Mouse (Mus musculus) heart, embryonic 15.5 days (tissue): ENCODE measurements around the gene C4b. TPM values are rescaled to one million over a fixed set of nuclear protein-coding genes. Genes with fewer than 3 reads are reported as not detected.
"Not testable (repeated sequence)": the region's sequence is repeated elsewhere in the genome, so short reads cannot be mapped to it uniquely, and the experiment has no call there.

Experiments
- ATAC-seq: fragments of 200-750 bp; cut with Nextera tagmentation; replicated peaks from 2 replicates; pipeline ENCODE4 v1.8.0; 2017; ENCODE audit warnings: low read depth, moderate TSS enrichment; ENCODE audit not compliant: insufficient number of reproducible peaks, insufficient read depth, low FRiP score
- H3K27ac ChIP-seq: fragments of 300-500 bp; sonication (generic); 2 replicates; pipeline ENCODE4 v1.5.1; 2015; ENCODE audit warnings: mild to moderate bottlenecking, inconsistent platforms
- H3K27me3 ChIP-seq: fragments of 300-500 bp; sonication (generic); 2 replicates; pipeline ENCODE4 v1.6.1; 2015; ENCODE audit warnings: inconsistent platforms
- H3K36me3 ChIP-seq: fragments of 300-500 bp; sonication (generic); 2 replicates; pipeline ENCODE4 v1.6.1; 2015; ENCODE audit warnings: mild to moderate bottlenecking, inconsistent platforms
- H3K4me1 ChIP-seq: fragments of 300-500 bp; sonication (generic); replicated peaks from 2 replicates; pipeline ENCODE4 v1.6.1; 2015; ENCODE audit warnings: inconsistent platforms
- H3K4me2 ChIP-seq: fragments of 300-500 bp; sonication (generic); 2 replicates; pipeline ENCODE4 v1.6.1; 2015; ENCODE audit warnings: inconsistent platforms, mild to moderate bottlenecking, moderate library complexity
- H3K4me3 ChIP-seq: fragments of 300-500 bp; sonication (generic); 2 replicates; pipeline ENCODE4 v1.5.1; 2015; ENCODE audit warnings: mild to moderate bottlenecking, inconsistent platforms
- H3K9ac ChIP-seq: fragments of 300-500 bp; sonication (generic); 2 replicates; pipeline ENCODE4 v1.6.1; 2015; ENCODE audit warnings: mild to moderate bottlenecking, inconsistent platforms
- H3K9me3 ChIP-seq: fragments of 300-500 bp; sonication (generic); replicated peaks from 2 replicates; pipeline ENCODE4 v1.6.1; 2016; ENCODE audit warnings: inconsistent platforms
- WGBS: fragments of 180-500 bp; shearing (Covaris S2); methylation state at CpG from one replicate; pipeline ENCODE4 v1.1.7; 2015; ENCODE audit warnings: mixed read lengths; 5-methylcytosine and 5-hydroxymethylcytosine counted together
- polyA plus RNA-seq: library from polyadenylated mRNA; unstranded; fragments of >200 nt; fragmentation: Nextera tagmentation; extraction: Ambion mirVana; gene quantifications from 2 replicates; pipeline ENCODE4 v1.2.1, GENCODE M21; 2015

C4b gene
- polyA plus RNA-seq, 1 experiment from 2014 or later, result 0.53 TPM

- no peak overlapping the region for H3K27ac ChIP-seq
- H3K4me1 ChIP-seq, result no peaks in the 10 kb centered on the region
- H3K9me3 ChIP-seq, result no peaks in the 10 kb centered on the region; the same call in 1 of the 2 replicates
- H3K4me2 ChIP-seq, result no peak overlapping the region
- H3K27me3 ChIP-seq, result no peaks in the 10 kb centered on the region
- H3K4me3 ChIP-seq, result no peak overlapping the region
- H3K9ac ChIP-seq, result no peak overlapping the region
- 78% methylated on average over 2 of the region's 2 CpGs for WGBS
- no peaks in the 10 kb centered on the region for H3K36me3 ChIP-seq
- ATAC-seq, result no peak
Observed at GRCm38 (mm10) chr17:34727887-34728286, 15.8 kb downstream of the C4b start.

- no peak overlapping the region for H3K4me3 ChIP-seq
- H3K9ac ChIP-seq, result no peak overlapping the region
- no peak for ATAC-seq
- no peak overlapping the region for H3K27ac ChIP-seq
- WGBS, result 73% methylated on average over 4 of the region's 4 CpGs
- no peaks in the 10 kb centered on the region for H3K4me1 ChIP-seq
- H3K9me3 ChIP-seq, result no peaks in the 10 kb centered on the region; the same call in 1 of the 2 replicates
- H3K4me2 ChIP-seq, result no peak overlapping the region
- no peaks in the 10 kb centered on the region for H3K27me3 ChIP-seq
- H3K36me3 ChIP-seq, result no peaks in the 10 kb centered on the region
Observed at GRCm38 (mm10) chr17:34723066-34723465, 20.6 kb downstream of the C4b start.

GRCm38 (mm10) chr17:34722238-34722637, 21.4 kb downstream of the C4b start:
- not testable (repeated sequence) for H3K27ac ChIP-seq, H3K4me1 ChIP-seq, ATAC-seq, H3K9me3 ChIP-seq, H3K4me3 ChIP-seq, H3K9ac ChIP-seq, H3K4me2 ChIP-seq, H3K27me3 ChIP-seq, H3K36me3 ChIP-seq
- WGBS, result 83% methylated on average over 4 of the region's 4 CpGs

GRCm38 (mm10) chr17:34719886-34720285, 23.8 kb downstream of the C4b start:
- H3K4me3 ChIP-seq, H3K9me3 ChIP-seq, H3K36me3 ChIP-seq, H3K4me2 ChIP-seq, H3K27me3 ChIP-seq, ATAC-seq, H3K27ac ChIP-seq, H3K9ac ChIP-seq, H3K4me1 ChIP-seq: not testable (repeated sequence)
- WGBS, result 70% methylated on average over 8 of the region's 8 CpGs

- H3K9me3 ChIP-seq, result no peaks in the 10 kb centered on the region
- ATAC-seq, result no peak
- 85% methylated on average over 11 of the region's 11 CpGs for WGBS
- no peaks in the 10 kb centered on the region for H3K4me1 ChIP-seq
- H3K27me3 ChIP-seq, result peaks cover 7% of the 10 kb centered on the region; the same call in 1 of the 2 replicates
- no peak overlapping the region for H3K4me2 ChIP-seq
- H3K4me3 ChIP-seq, result no peak overlapping the region
- H3K27ac ChIP-seq, result no peak overlapping the region
- H3K36me3 ChIP-seq, result no peaks in the 10 kb centered on the region
- no peak overlapping the region for H3K9ac ChIP-seq
Observed at GRCm38 (mm10) chr17:34717401-34717800, 26.3 kb downstream of the C4b start.

GRCm38 (mm10) chr17:34716247-34716646, 27.4 kb downstream of the C4b start:
- WGBS, result 79% methylated on average over 15 of the region's 15 CpGs
- no peak overlapping the region for H3K4me3 ChIP-seq
- no peak for ATAC-seq
- H3K27me3 ChIP-seq, result peaks cover 7% of the 10 kb centered on the region; the same call in 1 of the 2 replicates
- H3K36me3 ChIP-seq, result no peaks in the 10 kb centered on the region
- H3K9me3 ChIP-seq, result no peaks in the 10 kb centered on the region
- no peak overlapping the region for H3K4me2 ChIP-seq
- H3K9ac ChIP-seq, result no peak overlapping the region
- H3K4me1 ChIP-seq, result no peaks in the 10 kb centered on the region
- H3K27ac ChIP-seq, result no peak overlapping the region

GRCm38 (mm10) chr17:34715451-34715850, 28.2 kb downstream of the C4b start:
- not testable (repeated sequence) for ATAC-seq, H3K4me3 ChIP-seq, H3K4me2 ChIP-seq, H3K9me3 ChIP-seq, H3K9ac ChIP-seq, H3K27ac ChIP-seq, H3K27me3 ChIP-seq, H3K4me1 ChIP-seq, H3K36me3 ChIP-seq
- WGBS, result 77% methylated on average over 6 of the region's 7 CpGs

GRCm38 (mm10) chr17:34714908-34715445, 28.7 kb downstream of the C4b start:
- H3K9ac ChIP-seq, H3K36me3 ChIP-seq, H3K4me3 ChIP-seq, ATAC-seq, H3K27me3 ChIP-seq, H3K27ac ChIP-seq, H3K4me2 ChIP-seq, H3K4me1 ChIP-seq, H3K9me3 ChIP-seq: not testable (repeated sequence)
- WGBS, result 58% methylated on average over 5 of the region's 5 CpGs

- WGBS, result 63% methylated on average over 9 of the region's 9 CpGs
- H3K27me3 ChIP-seq, H3K9me3 ChIP-seq, H3K4me2 ChIP-seq, H3K4me1 ChIP-seq, H3K4me3 ChIP-seq, H3K27ac ChIP-seq, H3K36me3 ChIP-seq, H3K9ac ChIP-seq, ATAC-seq: not testable (repeated sequence)
Observed at GRCm38 (mm10) chr17:34714181-34714907, 29.3 kb downstream of the C4b start.

- H3K36me3 ChIP-seq, result no peaks in the 10 kb centered on the region
- 38% methylated on average over 6 of the region's 6 CpGs for WGBS
- no peak overlapping the region for H3K4me2 ChIP-seq
- H3K4me1 ChIP-seq, result no peaks in the 10 kb centered on the region
- no peaks in the 10 kb centered on the region for H3K9me3 ChIP-seq
- H3K9ac ChIP-seq, result no peak overlapping the region
- peaks cover 7% of the 10 kb centered on the region; the same call in 1 of the 2 replicates for H3K27me3 ChIP-seq
- H3K4me3 ChIP-seq, result no peak overlapping the region
- H3K27ac ChIP-seq, result no peak overlapping the region
- no peak for ATAC-seq
Observed at GRCm38 (mm10) chr17:34712951-34713350, 30.7 kb downstream of the C4b start.

GRCm38 (mm10) chr17:34706476-34706875, 37.2 kb downstream of the C4b start:
- H3K4me1 ChIP-seq, H3K27ac ChIP-seq, H3K9me3 ChIP-seq, H3K4me2 ChIP-seq, H3K36me3 ChIP-seq, ATAC-seq, H3K27me3 ChIP-seq, H3K9ac ChIP-seq, H3K4me3 ChIP-seq: not testable (repeated sequence)
- WGBS, result 72% methylated on average over 2 of the region's 2 CpGs

GRCm38 (mm10) chr17:34700671-34701071, 43.0 kb downstream of the C4b start:
- H3K27ac ChIP-seq, result no peak overlapping the region
- no peaks in the 10 kb centered on the region for H3K27me3 ChIP-seq
- H3K4me2 ChIP-seq, result no peak overlapping the region
- no peaks in the 10 kb centered on the region for H3K36me3 ChIP-seq
- no peak overlapping the region for H3K4me3 ChIP-seq
- 29% methylated on average over 2 of the region's 2 CpGs for WGBS
- H3K9me3 ChIP-seq, result no peaks in the 10 kb centered on the region
- no peak for ATAC-seq
- H3K9ac ChIP-seq, result no peak overlapping the region
- H3K4me1 ChIP-seq, result no peaks in the 10 kb centered on the region
